Mouse (Mus musculus) right cerebral cortex, adult 2 months (tissue): ENCODE measurements around the gene Sema6b.
"Not testable (repeated sequence)": the region's sequence is repeated elsewhere in the genome, so short reads cannot be mapped to it uniquely, and the experiment has no call there.

ENCODE experiments used
- DNase-seq, 2 experiments: peaks; one replicate each; pipeline ENCODE4 v3.0.0; 2021 to 2022; ENCODE audit warnings: low spot score in 2 of 2

Sema6b gene

GRCm38 (mm10) chr17:56092312-56092711 is 47.8 kb downstream of the Sema6b start:
- DNase-seq: no peak

GRCm38 (mm10) chr17:56080781-56081585 is 59.2 kb downstream of the Sema6b start:
- DNase-seq: peak; percentile 45 to 46

- DNase-seq: peak in 1 of 2 experiments; percentile 23
Measured at GRCm38 (mm10) chr17:56079921-56080320, 60.2 kb downstream of the Sema6b start.

DNA sequence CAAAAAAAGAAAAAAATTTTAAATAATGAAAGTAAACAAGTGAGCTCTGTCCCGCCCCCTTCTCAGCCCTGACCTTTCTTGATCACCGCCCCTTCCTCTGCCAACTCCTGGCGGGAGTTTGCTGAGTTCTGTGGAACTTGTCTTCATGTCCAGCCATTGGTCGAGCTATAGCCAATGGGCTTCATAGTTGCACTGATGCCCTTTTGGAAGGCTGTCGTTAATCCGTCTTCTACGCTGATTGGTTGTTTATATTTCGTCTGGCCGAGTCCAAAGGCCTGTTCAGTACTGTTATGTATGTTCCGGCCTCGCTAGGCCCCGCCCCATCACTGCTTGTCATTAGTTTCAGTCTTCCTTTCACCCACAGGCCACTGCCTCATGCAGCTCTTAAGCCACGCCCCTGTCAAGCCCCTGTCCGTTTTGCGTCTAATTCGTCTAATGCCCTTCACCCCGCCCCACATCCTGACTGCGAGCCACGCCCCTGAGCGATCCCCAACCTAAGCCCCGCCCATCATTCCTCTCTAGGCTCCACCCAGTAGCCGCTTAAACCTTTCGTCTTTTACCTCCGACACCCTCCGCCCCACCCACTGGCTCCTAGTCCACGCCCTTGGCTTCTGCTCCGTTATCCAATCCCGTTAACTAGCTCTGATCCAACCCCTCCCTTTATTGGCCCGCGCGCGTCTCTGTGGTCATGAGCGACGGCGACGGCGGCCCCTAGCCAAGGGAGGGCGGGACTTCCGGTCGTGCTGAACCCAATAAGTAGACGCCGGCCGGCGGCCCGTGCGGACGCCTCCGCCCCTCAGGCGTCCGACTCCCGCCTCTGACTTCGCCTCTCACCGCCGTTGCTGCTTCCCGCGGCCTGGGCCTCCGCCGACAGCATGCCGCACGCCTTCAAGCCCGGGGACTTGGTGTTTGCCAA is 61.0 kb downstream of the Sema6b start, which contains the start of gene Hdgfl2:
Gene Hdgfl2, plus strand, starts transcription at position 755 of the 916 bp plus-strand sequence.
- DNase-seq: peak; percentile 99

DNA sequence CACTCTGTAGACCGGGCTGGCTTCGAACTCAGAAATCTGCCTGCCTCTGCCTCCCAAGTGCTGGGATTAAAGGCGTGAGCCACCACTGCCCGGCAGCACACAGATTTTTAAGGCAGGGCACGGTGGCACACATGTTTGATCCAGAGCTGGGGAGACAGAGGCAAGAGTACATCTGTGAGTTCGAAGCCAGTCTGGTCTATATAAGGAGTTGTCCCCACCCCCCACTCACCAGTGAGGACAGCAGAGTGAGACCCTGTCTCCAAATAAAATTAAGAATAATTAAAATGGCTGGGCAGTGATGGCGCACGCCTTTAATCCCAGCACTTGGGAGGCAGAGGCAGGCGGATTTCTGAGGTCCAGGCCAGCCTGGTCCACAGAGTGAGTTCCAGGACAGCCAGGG is 61.8 kb downstream of the Sema6b start:
- not testable (repeated sequence) for DNase-seq

DNA sequence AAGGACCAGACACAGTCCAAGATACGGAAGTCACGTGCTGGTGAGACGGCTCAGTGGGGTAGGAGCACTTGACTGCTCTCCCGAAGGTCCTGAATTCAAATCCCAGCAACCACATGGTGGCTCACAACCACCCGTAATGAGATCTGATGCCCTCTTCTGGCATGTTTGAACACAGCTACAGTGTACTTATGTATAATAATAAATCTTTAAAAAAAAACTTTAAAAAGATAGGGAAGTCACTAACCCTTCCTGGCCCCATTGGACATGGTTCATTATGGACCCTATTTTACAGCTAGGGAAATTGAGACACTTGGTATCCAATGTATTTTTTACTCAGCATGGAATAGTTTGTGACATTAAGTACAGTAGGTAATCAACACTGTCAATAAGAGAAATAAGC is 62.6 kb downstream of the Sema6b start:
- no peak for DNase-seq

GRCm38 (mm10) chr17:56074827-56075208 is 65.3 kb downstream of the Sema6b start, which contains the start of gene Ubxn6:
Ubxn6 (minus strand) TSS chr17:56075028.
- peak; percentile 98 to 99 for DNase-seq

DNA sequence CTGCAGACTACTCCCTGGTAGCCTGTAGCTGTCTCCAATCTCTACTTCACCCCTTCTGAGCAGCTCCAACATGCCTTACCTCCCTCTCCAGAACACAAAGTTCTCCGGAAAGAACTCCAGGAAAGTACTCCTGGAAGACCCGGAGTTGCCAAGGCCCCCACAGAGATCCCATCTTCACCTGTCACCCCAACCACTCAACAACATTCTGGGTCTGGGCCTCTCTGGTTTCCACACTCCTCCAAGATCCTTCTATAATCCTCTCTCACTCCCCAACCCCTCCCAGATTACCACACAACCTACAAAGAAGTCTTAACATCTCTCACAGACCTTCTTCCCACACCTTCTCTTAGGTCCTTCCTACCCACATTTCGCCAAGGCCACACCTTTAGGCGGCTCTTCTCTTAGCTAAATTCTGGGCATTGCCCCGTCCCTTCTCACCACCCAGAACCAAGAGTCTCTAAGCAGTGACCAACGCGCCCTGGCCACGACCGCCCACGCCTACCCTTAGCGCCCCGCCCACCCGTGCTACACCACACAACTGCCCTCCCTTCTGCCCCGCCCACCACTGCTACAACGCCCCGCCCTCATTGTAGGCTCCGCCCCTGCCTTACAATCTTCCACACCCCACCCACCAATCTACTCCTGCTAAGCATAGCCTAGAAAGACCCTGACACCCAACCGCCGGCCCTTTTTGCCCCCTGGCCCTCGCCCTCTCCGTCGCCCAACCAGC is 65.9 kb downstream of the Sema6b start:
- peak; percentile 58 to 65 for DNase-seq
